Mouse (Mus musculus): ENCODE measurements around the gene Gm10382. TPM values are rescaled to one million over a fixed set of nuclear protein-coding genes. Genes with fewer than 3 reads are reported as not detected.
A peak's percentile ranks its signal among the peaks of the same experiment; 100 is the strongest.
"Not testable (repeated sequence)": the region's sequence is repeated elsewhere in the genome, so short reads cannot be mapped to it uniquely, and the experiment has no call there.

Gene Gm10382
- total RNA-seq, 4 experiments from 2014 or later, result 0.39 to 0.51 TPM; not detected in 2

DNA sequence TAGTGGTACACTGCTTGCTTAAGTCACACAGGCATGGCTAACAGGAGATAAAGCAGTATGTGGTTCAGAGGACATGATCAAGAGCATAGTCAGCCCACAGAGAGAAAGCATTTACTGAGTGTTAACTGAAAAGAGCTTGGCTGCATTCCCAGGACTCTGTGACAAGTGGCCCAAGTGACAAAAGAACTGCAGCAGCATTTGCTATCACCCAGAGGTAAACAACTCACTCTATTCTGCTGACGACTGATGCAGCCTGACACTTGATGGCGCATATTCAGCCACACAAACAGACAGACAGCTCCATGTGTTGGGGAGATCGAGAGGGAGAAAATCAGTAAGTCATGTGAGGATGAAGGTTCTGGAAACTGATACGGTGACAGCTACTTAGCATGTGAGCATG lies 24.6 kb downstream of the Gm10382 start:
- no peak for DNase-seq (ENCODE audit: low spot score in 2 of 2)

DNA sequence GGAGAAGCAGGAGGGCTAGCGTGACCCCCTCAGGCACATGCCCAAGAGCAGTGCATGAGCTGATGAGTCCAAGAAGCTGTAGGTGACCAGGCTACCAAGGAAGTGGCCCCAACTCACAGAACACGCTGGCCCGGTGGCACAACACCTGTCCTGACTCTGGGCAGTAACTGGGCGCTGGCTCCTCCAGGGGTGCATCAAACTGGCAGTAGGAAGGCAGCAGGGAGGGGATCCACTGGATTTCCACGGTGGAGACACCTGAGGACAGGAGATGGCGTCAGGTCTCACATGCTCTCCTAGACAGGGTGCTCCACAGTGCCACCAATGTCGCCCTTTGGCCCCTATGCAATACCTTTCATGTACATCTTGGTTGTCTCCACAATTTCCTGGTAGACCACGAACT lies 27.1 kb downstream of the Gm10382 start:
- DNase-seq (ENCODE audit: low spot score in 2 of 2), result no peak

DNA sequence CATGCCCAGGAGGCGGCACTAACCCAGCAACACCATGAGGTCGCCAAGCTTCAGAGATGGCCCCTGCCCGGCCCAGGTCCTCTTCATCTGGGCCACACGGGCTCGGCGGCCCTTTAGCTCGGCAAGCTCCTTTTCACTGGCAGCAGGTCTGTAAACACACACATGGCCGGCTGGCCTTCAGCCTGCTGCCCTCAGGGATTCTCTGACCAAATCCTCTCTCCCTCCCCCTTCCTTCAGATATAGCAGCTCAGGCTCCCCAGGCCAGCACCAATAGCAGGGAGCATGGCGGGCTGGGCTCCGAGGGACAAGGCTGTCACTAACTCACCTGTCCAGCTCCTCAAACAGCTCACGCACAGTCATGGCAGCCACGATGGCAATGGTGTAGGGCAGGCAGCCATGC lies 29.5 kb downstream of the Gm10382 start:
- no peak for DNase-seq (ENCODE audit: low spot score in 2 of 2)

DNA sequence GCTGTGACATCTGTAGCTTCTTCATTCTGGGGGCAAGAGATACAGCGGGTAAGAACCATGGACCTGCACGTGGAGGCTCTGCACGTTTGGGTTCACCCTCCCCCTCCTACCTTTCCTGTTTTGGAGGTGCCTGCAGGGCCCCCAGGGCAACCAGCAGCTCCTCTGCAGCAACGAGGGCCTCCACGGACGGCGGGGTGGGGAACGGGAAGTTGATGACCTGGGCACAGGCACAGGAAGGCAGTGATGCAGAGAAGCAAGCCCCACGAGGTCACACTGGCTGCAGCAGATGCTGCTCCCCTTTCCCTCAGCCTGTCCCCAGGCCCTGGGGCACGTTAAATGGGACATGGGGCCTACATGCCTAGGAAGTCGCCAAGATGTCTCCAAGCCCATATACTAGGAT lies 30.0 kb downstream of the Gm10382 start:
- no peak for DNase-seq (ENCODE audit: low spot score in 2 of 2)

GRCm38 (mm10) chr5:125425698-125426276 lies 36.7 kb downstream of the Gm10382 start:
- DNase-seq (ENCODE audit: low spot score in 2 of 2), result no peak

GRCm38 (mm10) chr5:125426343-125426742 lies 37.2 kb downstream of the Gm10382 start:
- DNase-seq (ENCODE audit: low spot score in 2 of 2), result no peak

DNA sequence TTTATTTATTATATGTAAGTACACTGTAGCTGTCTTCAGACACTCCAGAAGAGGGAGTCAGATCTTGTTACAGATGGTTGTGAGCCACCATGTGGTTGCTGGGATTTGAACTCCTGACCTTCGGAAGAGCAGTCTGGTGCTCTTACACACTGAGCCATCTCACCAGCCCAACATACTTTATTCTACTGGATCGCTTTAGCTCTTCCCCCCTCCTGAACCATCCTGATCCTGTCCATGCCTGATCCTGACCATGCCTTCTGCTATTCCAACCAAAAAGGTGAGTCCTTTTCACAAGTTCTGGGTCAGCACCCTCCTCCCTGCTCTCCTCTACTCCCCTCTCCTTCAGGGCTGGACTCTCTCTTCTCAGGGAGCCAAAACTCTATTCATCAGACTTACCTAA lies 43.2 kb downstream of the Gm10382 start:
- not testable (repeated sequence) for DNase-seq (ENCODE audit: low spot score in 2 of 2)

GRCm38 (mm10) chr5:125433793-125434337 lies 44.7 kb downstream of the Gm10382 start, which contains the start of gene Dhx37:
Gene Dhx37 (minus strand): TSS chr5:125434121.
- peak; percentile 78 to 92 for DNase-seq (ENCODE audit: low spot score in 2 of 2)

GRCm38 (mm10) chr5:125434347-125434746 lies 45.2 kb downstream of the Gm10382 start:
- not testable (repeated sequence) for DNase-seq (ENCODE audit: low spot score in 2 of 2)

Other genes starting within 250 kb of the Gm10382 start
- gene Ncor2, start 210.1 kb upstream of the Gm10382 start, total RNA-seq (2022), result 100 to 1,000 TPM; 171 to 184 (median 179) TPM
- gene Scarb1, start 48.2 kb upstream of the Gm10382 start, total RNA-seq (2022), result 10 to 100 TPM; 28.6 to 34.9 (median 30.0) TPM
- gene Ubc, start 880 bp downstream of the Gm10382 start, total RNA-seq (2022), result 100 to 1,000 TPM; 799 to 904 (median 900) TPM
- gene Dhx37, start 44.8 kb downstream of the Gm10382 start, total RNA-seq (2022), result 10 to 100 TPM in 3 of 4 experiments, 1 to 10 TPM in 1; 9.4 to 12.9 (median 11.7) TPM
- gene Bri3bp, start 52.2 kb downstream of the Gm10382 start, total RNA-seq (2022), result 10 to 100 TPM; 81.9 to 94.4 (median 86.6) TPM
- gene Aacs, start 86.5 kb downstream of the Gm10382 start, total RNA-seq (2022), result 10 to 100 TPM; 40.9 to 49.1 (median 44.4) TPM
- 100 to 1,000 TPM; 123 to 141 (median 129) TPM for gene Tmem132b, start 142.5 kb downstream of the Gm10382 start, total RNA-seq (2022)